Mouse (Mus musculus) hindbrain, embryonic 10.5 days (tissue): ENCODE measurements at regions not wholly inside any gene's neighbourhood (a gene's known extent, or its start where the extent isn't known, plus 50 kb on each side); places are given as distances from the start of the nearest gene placed in this dataset.

Source experiments
- DNase-seq: peaks from one replicate; pipeline ENCODE4 v3.0.0-alpha.2; 2017; ENCODE audit warnings: low spot score
- H3K27ac ChIP-seq: fragments of 300-500 bp; sonication (generic); 2 replicates; pipeline ENCODE4 v1.5.1; 2016; ENCODE audit warnings: mild to moderate bottlenecking, moderate library complexity
- H3K27me3 ChIP-seq: fragments of 300-500 bp; sonication (generic); 2 replicates; pipeline ENCODE4 v1.6.1; 2016; ENCODE audit warnings: mild to moderate bottlenecking; ENCODE audit not compliant: poor library complexity, insufficient read depth, severe bottlenecking
- H3K36me3 ChIP-seq: fragments of 300-500 bp; sonication (generic); 2 replicates; pipeline ENCODE4 v1.6.1; 2016; ENCODE audit warnings: mild to moderate bottlenecking, moderate library complexity
- H3K4me1 ChIP-seq: fragments of 300-500 bp; sonication (generic); replicated peaks from 2 replicates; pipeline ENCODE4 v1.6.1; 2016; ENCODE audit warnings: mild to moderate bottlenecking
- H3K4me3 ChIP-seq: fragments of 300-500 bp; sonication (generic); 2 replicates; pipeline ENCODE4 v1.5.1; 2016; ENCODE audit warnings: mild to moderate bottlenecking, moderate library complexity
- H3K9me3 ChIP-seq: fragments of 300-500 bp; sonication (generic); 2 replicates; pipeline ENCODE4 v1.6.1; 2016; ENCODE audit warnings: mild to moderate bottlenecking, moderate library complexity
- WGBS: fragments of 180-500 bp; shearing (Covaris S2); methylation state at CpG from one replicate; pipeline ENCODE4 v1.1.7; 2016; 5-methylcytosine and 5-hydroxymethylcytosine counted together

GRCm38 (mm10) chr2:171638931-171639330, 404.3 kb downstream of the Cbln4 start:
- Histone ChIP-seq H3K27ac (no peak overlapping the region), H3K4me1 (peaks cover 5% of the 10 kb centered on the region; the same call in 1 of the 2 replicates), H3K4me3 (no peak overlapping the region), H3K27me3 (no peaks in the 10 kb centered on the region), H3K9me3 (no peaks in the 10 kb centered on the region), H3K36me3 (no peaks in the 10 kb centered on the region)
- WGBS, result 91% methylated on average over 6 of the region's 6 CpGs
- no peak for DNase-seq

DNA sequence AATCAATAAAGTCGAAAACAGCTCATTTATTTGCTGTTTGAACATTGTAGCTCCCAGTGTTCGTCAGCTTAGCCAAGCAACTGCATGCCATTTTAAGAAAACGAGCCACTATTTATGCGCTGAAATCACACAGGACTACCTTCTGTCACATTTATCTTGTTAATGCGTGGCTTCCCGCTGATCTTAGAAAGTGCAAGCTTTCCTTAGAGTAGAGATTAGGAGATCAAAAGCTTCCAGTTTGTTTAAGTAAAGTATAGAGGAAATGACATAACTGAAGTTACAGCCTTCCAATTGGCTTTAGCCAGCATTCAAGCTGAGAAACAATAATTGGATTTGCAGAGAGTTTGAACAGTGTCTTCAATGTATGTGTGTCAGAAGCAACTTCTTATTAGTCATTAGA, 406.4 kb downstream of the Cbln4 start:
- Histone ChIP-seq H3K27me3 (no peaks in the 10 kb centered on the region), H3K4me3 (no peak overlapping the region), H3K27ac (no peak overlapping the region), H3K4me1 (peaks cover 11% of the 10 kb centered on the region), H3K36me3 (no peaks in the 10 kb centered on the region), H3K9me3 (no peaks in the 10 kb centered on the region)
- DNase-seq, result no peak
- 60% methylated on average over 6 of the region's 6 CpGs for WGBS

DNA sequence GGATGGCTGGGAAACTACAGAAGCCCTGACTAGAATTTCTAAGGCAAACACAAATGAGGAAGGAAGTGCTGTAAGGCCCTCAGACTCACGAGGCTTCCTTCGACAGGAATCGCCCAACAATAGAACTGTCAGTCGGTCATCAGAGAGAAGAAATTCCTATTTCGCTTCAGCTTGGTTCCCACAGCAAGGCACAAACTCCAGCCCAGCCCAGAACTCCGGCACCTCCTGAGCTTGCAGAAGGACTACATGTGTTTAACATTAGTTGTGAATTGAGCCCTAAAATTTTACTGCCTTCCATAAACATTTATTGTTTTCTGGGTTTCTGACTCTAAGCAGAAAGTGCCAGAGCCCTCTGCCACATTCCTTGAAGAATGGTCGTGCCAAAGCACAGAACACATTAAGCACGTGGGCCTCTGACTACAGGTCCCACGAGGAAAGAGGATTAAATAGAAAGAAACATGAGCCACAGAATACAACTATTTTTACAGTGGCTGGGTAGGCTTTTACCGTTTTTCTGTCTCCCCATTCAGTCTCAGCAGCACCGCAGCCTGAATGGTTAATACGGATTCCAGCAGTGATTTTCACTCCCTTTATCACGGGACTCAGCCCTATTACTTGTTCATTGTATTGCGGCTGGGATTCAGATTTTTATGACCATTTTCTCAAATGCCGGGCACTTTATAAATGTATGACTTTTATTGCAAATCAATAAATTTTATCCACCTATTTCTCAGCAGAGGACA, 409.7 kb downstream of the Cbln4 start:
- no peak overlapping the region for H3K4me3 ChIP-seq
- WGBS, result 55% methylated on average over 15 of the region's 15 CpGs
- H3K27me3 ChIP-seq, result no peaks in the 10 kb centered on the region
- H3K4me1 ChIP-seq, result peaks cover 15% of the 10 kb centered on the region
- no peaks in the 10 kb centered on the region for H3K36me3 ChIP-seq
- no peak for DNase-seq
- H3K9me3 ChIP-seq, result no peaks in the 10 kb centered on the region
- H3K27ac ChIP-seq, result 0 out of 2 replicates have a peak overlapping the region, but pooled peaks have one; percentile 2

- no peak for DNase-seq
- Histone ChIP-seq H3K36me3 (no peaks in the 10 kb centered on the region), H3K27ac (no peak overlapping the region), H3K4me3 (no peak overlapping the region), H3K9me3 (no peaks in the 10 kb centered on the region), H3K27me3 (no peaks in the 10 kb centered on the region), H3K4me1 (peaks cover 10% of the 10 kb centered on the region)
- WGBS, result 90% methylated on average over 9 of the region's 9 CpGs
These were observed 413.1 kb downstream of the Cbln4 start for GRCm38 (mm10) chr2:171630101-171630715.

DNA sequence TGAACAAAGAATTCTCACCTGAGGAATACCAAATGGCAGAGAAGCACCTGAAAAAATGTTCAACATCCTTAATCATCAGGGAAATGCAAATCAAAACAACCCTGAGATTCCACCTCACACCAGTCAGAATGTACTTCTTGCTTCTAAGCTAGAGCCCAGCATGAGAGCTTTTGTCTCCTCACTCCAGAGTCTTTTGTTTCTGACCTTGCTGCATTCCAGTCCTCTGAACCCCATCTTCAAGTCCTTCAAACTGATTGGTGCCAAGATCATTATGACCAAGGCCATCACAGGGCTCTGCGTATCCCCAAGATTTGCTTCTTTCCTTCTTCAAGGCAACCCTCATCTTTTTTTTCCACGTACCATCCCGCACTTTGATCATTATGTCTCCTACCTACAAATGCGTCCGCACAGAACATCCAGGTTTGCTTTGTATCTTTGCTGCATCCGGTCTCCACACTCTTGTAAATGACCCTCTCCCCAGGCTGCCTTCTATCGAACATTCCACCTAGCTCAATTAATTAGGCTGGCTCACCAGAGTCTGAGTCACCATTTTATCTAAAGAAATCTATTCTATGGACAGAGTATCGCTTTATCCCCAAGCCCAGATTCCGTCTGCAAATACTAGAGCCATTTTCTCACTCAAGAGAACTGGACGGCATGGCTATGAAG, 414.9 kb downstream of the Cbln4 start:
- Histone ChIP-seq H3K4me1 (peaks cover 6% of the 10 kb centered on the region), H3K9me3 (no peaks in the 10 kb centered on the region), H3K36me3 (no peaks in the 10 kb centered on the region), H3K27me3 (no peaks in the 10 kb centered on the region), H3K4me3 (no peak overlapping the region), H3K27ac (no peak overlapping the region)
- WGBS, result 91% methylated on average over 10 of the region's 10 CpGs
- DNase-seq, result no peak

DNA sequence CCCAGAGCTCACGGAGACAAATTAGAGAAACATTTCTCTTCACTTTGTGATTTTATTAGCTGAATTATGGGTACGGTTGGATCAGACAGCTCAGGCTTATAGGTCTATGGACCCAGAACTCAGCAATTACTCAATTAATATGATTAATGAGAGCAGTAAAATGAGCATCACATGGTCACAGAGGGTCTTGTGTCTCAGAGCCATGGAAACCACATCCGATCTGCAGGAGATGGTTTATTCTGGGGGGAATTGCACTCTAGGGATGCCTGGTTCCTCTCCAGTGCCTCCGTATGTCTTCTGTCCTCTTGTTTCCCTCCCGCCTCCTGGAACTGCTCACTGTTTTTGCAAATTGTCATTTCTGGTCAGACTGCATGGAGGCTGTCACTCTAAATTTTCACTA, 422.6 kb downstream of the Cbln4 start:
- Histone ChIP-seq H3K4me3 (no peak overlapping the region), H3K9me3 (no peaks in the 10 kb centered on the region), H3K36me3 (no peaks in the 10 kb centered on the region), H3K27ac (no peak overlapping the region), H3K27me3 (no peaks in the 10 kb centered on the region), H3K4me1 (0 out of 2 replicates have a peak, but pooled peaks cover 3% of the 10 kb centered on the region)
- WGBS, result 88% methylated on average over 5 of the region's 5 CpGs
- DNase-seq, result no peak

GRCm38 (mm10) chr2:171620253-171620652, 423.0 kb downstream of the Cbln4 start:
- Histone ChIP-seq H3K4me1 (0 out of 2 replicates have a peak, but pooled peaks cover 3% of the 10 kb centered on the region), H3K27ac (no peak overlapping the region), H3K4me3 (no peak overlapping the region), H3K9me3 (no peaks in the 10 kb centered on the region), H3K27me3 (no peaks in the 10 kb centered on the region), H3K36me3 (no peaks in the 10 kb centered on the region)
- 85% methylated on average over 2 of the region's 2 CpGs for WGBS
- no peak for DNase-seq

- H3K4me3 ChIP-seq, result no peak overlapping the region
- H3K36me3 ChIP-seq, result no peaks in the 10 kb centered on the region
- H3K4me1 ChIP-seq, result 0 out of 2 replicates have a peak, but pooled peaks cover 3% of the 10 kb centered on the region
- no peaks in the 10 kb centered on the region for H3K27me3 ChIP-seq
- no peaks in the 10 kb centered on the region for H3K9me3 ChIP-seq
- no peak overlapping the region for H3K27ac ChIP-seq
- WGBS, result 87% methylated on average over 4 of the region's 4 CpGs
- DNase-seq, result no peak
These were observed 424.5 kb downstream of the Cbln4 start for GRCm38 (mm10) chr2:171618771-171619170.

DNA sequence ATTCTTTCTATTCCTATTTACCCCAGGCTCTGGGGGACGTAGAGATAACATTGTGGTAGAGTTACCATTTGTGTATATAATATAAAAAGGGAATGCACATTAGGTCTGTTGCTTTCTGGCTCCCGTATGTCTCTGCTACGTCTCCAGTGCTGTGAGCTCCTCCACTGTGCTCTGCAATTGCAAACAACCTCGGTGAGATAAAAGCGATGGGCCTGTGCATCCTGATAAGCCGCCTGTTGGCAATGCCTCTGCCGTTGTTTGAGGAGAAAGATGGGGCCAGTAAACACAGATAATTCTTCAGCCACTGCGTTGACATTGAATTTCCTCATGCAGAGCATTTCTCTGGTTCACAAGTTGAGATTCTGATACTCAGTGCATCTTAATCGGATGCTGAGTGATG, 424.9 kb downstream of the Cbln4 start:
- Histone ChIP-seq H3K4me3 (no peak overlapping the region), H3K36me3 (no peaks in the 10 kb centered on the region), H3K4me1 (0 out of 2 replicates have a peak, but pooled peaks cover 3% of the 10 kb centered on the region), H3K27me3 (no peaks in the 10 kb centered on the region), H3K27ac (no peak overlapping the region), H3K9me3 (no peaks in the 10 kb centered on the region)
- no peak for DNase-seq
- WGBS, result 87% methylated on average over 9 of the region's 9 CpGs

DNA sequence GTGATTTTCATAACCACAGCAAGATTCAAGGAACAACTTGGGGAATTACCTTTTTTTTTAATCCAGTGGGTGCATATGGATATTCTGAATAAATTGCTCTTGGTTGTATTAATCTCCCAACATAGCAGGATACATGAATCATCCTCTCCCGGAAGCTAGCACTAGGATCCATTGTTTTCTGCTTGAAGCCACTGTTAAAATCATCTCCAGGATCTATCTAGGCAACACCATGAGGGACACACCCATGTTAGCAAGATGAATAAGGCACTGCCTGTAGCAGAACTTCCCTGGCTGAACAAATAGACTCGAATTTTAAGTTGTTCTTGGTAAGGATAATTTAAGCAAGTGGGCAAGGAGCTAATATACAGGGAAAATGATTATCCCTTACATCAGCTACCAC, 427.8 kb downstream of the Cbln4 start:
- Histone ChIP-seq H3K4me3 (no peak overlapping the region), H3K27me3 (no peaks in the 10 kb centered on the region), H3K9me3 (no peaks in the 10 kb centered on the region), H3K4me1 (no peaks in the 10 kb centered on the region), H3K27ac (no peak overlapping the region), H3K36me3 (no peaks in the 10 kb centered on the region)
- WGBS, result 77% methylated on average over 2 of the region's 2 CpGs
- no peak for DNase-seq

DNA sequence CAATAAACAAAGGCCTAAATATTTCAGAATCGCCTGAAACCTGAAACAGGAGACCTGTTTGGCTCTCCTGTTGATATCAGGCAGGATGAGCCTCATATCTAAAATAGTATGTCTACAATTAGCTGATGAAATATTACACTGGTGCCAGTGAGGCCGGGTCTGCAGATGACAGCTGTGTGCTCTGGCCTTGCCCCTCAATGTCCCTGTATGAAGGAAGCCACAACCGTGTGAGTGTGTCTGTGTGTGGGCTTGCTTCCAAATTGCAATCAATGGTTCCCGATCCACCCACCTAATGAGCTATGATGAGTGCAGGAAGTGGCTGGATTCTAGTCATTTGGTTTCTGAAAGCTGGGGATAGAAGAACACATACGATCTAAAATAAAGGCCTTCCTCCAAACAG, 438.2 kb downstream of the Cbln4 start:
- Histone ChIP-seq H3K4me1 (no peaks in the 10 kb centered on the region), H3K27ac (no peak overlapping the region), H3K9me3 (no peaks in the 10 kb centered on the region), H3K27me3 (no peaks in the 10 kb centered on the region), H3K4me3 (no peak overlapping the region), H3K36me3 (no peaks in the 10 kb centered on the region)
- DNase-seq, result no peak
- 82% methylated on average over 5 of the region's 5 CpGs for WGBS

DNA sequence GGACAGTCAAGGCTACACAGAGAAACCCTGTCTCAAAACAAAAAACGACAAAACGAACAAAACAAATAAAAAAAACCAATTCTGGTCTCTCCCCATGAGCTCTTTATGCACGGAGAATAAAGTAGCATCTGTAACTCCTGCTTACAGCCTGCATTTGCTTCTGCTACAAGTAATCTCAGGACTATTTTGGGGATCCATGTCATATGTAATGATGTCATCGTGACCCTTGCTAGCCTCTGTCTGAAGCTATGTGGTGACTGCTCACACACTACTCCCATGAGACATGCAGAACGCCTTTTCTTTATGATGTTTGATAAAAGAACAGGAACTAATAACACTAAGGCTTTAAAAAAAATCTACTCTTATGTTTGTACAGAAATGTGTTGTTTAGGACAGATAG, 448.0 kb downstream of the Cbln4 start:
- Histone ChIP-seq H3K9me3 (no peaks in the 10 kb centered on the region), H3K27me3 (peaks cover 31% of the 10 kb centered on the region), H3K36me3 (no peaks in the 10 kb centered on the region), H3K27ac (peak overlapping the region; percentile 40; the same call in 1 of the 2 replicates), H3K4me3 (no peak overlapping the region), H3K4me1 (peaks cover 31% of the 10 kb centered on the region)
- WGBS, result 82% methylated on average over 5 of the region's 5 CpGs
- no peak for DNase-seq

DNA sequence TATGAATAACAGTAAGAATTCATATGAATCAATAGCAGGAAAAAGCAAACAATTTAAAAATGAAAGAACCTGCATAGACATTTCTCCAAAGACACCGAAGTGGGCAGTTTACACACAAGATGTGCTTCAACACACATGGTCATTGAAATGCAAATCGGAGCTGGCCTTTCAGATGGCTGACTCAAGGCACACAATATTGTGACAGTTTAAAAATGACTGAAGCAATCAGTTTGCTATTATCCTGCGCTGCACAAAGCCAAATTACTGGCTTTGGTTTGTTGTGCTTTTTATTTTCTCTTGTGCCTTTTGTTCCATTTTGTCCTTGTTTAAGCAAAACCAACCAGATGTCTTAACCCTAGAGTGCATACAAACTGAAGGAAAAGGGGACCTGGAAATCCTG, 449.4 kb downstream of the Cbln4 start:
- H3K4me1 ChIP-seq, result peaks cover 31% of the 10 kb centered on the region
- H3K9me3 ChIP-seq, result no peaks in the 10 kb centered on the region
- peak; percentile 22 for DNase-seq
- 41% methylated on average over 3 of the region's 3 CpGs for WGBS
- no peaks in the 10 kb centered on the region for H3K36me3 ChIP-seq
- H3K4me3 ChIP-seq, result no peak overlapping the region
- peaks cover 31% of the 10 kb centered on the region for H3K27me3 ChIP-seq
- H3K27ac ChIP-seq, result peak overlapping the region; percentile 30
